Mouse (Mus musculus): ENCODE data around the gene Ezh2. TPM values are rescaled to one million over a fixed set of nuclear protein-coding genes. Genes with fewer than 3 reads are reported as not detected.

The Ezh2 gene
- total RNA-seq, 2 experiments from 2014 or later: 12.1 to 12.9 TPM

- no peak for DNase-seq (ENCODE audit: low spot score in 2 of 2)
Observed at GRCm38 (mm10) chr6:47559287-47559686, 35.9 kb downstream of the Ezh2 start.

GRCm38 (mm10) chr6:47552280-47552679, 42.9 kb downstream of the Ezh2 start:
- DNase-seq (ENCODE audit: low spot score in 2 of 2): no peak

- no peak for DNase-seq (ENCODE audit: low spot score in 2 of 2)
Observed at GRCm38 (mm10) chr6:47535333-47535732, 59.8 kb downstream of the Ezh2 start.

GRCm38 (mm10) chr6:47532547-47532946, 62.6 kb downstream of the Ezh2 start:
- DNase-seq (ENCODE audit: low spot score in 2 of 2): no peak

GRCm38 (mm10) chr6:47527655-47528054, 67.5 kb downstream of the Ezh2 start:
- no peak for DNase-seq (ENCODE audit: low spot score in 2 of 2)

GRCm38 (mm10) chr6:47527129-47527528, 68.0 kb downstream of the Ezh2 start:
- DNase-seq (ENCODE audit: low spot score in 2 of 2): no peak

GRCm38 (mm10) chr6:47526446-47526845, 68.7 kb downstream of the Ezh2 start:
- no peak for DNase-seq (ENCODE audit: low spot score in 2 of 2)

- no peak for DNase-seq (ENCODE audit: low spot score in 2 of 2)
Observed at GRCm38 (mm10) chr6:47525041-47525440, 70.1 kb downstream of the Ezh2 start.

- DNase-seq (ENCODE audit: low spot score in 2 of 2): no peak
Observed at GRCm38 (mm10) chr6:47522431-47522830, 72.7 kb downstream of the Ezh2 start.

GRCm38 (mm10) chr6:47520030-47520429, 75.1 kb downstream of the Ezh2 start:
- DNase-seq (ENCODE audit: low spot score in 2 of 2): no peak

GRCm38 (mm10) chr6:47494562-47494961, 100.6 kb downstream of the Ezh2 start:
- DNase-seq (ENCODE audit: low spot score in 2 of 2): no peak

GRCm38 (mm10) chr6:47482027-47482426, 113.1 kb downstream of the Ezh2 start:
- no peak for DNase-seq (ENCODE audit: low spot score in 2 of 2)

Other genes starting within 250 kb of the Ezh2 start
- gene Cul1, start 141.9 kb downstream of the Ezh2 start, total RNA-seq (2021): 100 to 1,000 TPM; 111 to 116 TPM
- 10 to 100 TPM; 55.9 to 63.5 TPM for gene Pdia4, start 218.1 kb upstream of the Ezh2 start, total RNA-seq (2021)
- 1 to 10 TPM; 5.2 to 6.2 TPM for gene Zfp786, start 235.5 kb upstream of the Ezh2 start, total RNA-seq (2021)
- 10 to 100 TPM; 21.0 to 21.3 TPM for gene Zfp398, start 240.3 kb upstream of the Ezh2 start, total RNA-seq (2021)

All from left cerebral cortex, adult 18-20 months (tissue).